Mouse (Mus musculus): ENCODE measurements at regions not wholly inside any gene's neighbourhood (a gene's known extent, or its start where the extent isn't known, plus 50 kb on each side); places are given as distances from the start of the nearest gene placed in this dataset.

DNA sequence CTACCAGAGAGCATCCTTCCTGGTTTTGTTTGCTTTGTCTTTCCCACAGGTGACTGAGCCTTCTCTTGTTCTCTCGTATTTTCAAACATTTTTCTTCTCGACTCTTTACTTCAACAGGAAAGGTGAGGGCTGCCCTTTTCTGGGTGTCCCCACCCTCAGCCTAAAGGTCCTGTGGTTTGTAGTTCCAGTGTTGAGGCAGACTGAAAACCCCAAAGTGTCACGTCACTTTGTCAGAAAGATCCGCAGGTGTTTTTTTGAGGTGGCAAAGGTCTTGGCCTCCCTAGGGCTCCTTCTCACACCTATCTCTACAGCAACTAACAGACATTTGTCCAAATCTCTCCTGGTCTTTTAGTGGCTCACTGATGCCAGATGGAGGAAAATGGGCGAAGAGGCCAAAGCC lies 191.5 kb upstream of the 4930412O13Rik start:
- WGBS = 94% methylated on average over 5 of the region's 5 CpGs
- Histone ChIP-seq H3K36me3 (ENCODE audit: insufficient read depth, low read length) (no peaks in the 10 kb centered on the region), H3K4me3 (ENCODE audit: low read depth, low read length) (no peak overlapping the region), H3K27ac (ENCODE audit: low read depth, low read length) (no peak overlapping the region), H3K4me1 (ENCODE audit: insufficient read depth, low read length) (no peaks in the 10 kb centered on the region), H3K4me2 (ENCODE audit: low read depth, low read length, poor library complexity, severe bottlenecking) (no peak overlapping the region), H3K27me3 (ENCODE audit: insufficient read depth, low read length) (no peaks in the 10 kb centered on the region), H3K9ac (replicated peaks; ENCODE audit: low read length, poor library complexity, severe bottlenecking) (no peak overlapping the region), H3K9me3 (ENCODE audit: low read length) (no peaks in the 10 kb centered on the region)
- DNase-seq (ENCODE audit: low spot score) = no peak
- no peak for TF ChIP-seq CTCF (IDR thresholded peaks at IDR 0.05)
- ATAC-seq (ENCODE audit: low FRiP score) = no peak

GRCm38 (mm10) chr2:9691506-9691905 lies 189.5 kb upstream of the 4930412O13Rik start:
- WGBS = 71% methylated on average over 5 of the region's 5 CpGs
- no peak for DNase-seq (ENCODE audit: low spot score)
- TF ChIP-seq CTCF (IDR thresholded peaks at IDR 0.05) = no peak
- no peaks in the 10 kb centered on the region for H3K36me3 ChIP-seq (ENCODE audit: insufficient read depth, low read length)
- no peak overlapping the region for H3K4me3 ChIP-seq (ENCODE audit: low read depth, low read length)
- H3K27me3 ChIP-seq (ENCODE audit: insufficient read depth, low read length) = no peaks in the 10 kb centered on the region
- no peak for ATAC-seq (ENCODE audit: low FRiP score)
- no peaks in the 10 kb centered on the region for H3K9me3 ChIP-seq (ENCODE audit: low read length)
- H3K27ac ChIP-seq (ENCODE audit: low read depth, low read length) = no peak overlapping the region
- no peaks in the 10 kb centered on the region for H3K4me1 ChIP-seq (ENCODE audit: insufficient read depth, low read length)
- H3K9ac ChIP-seq (replicated peaks; ENCODE audit: low read length, poor library complexity, severe bottlenecking) = no peak overlapping the region
- no peak overlapping the region for H3K4me2 ChIP-seq (ENCODE audit: low read depth, low read length, poor library complexity, severe bottlenecking)

GRCm38 (mm10) chr2:9691906-9692305 lies 189.1 kb upstream of the 4930412O13Rik start:
- H3K36me3 ChIP-seq (ENCODE audit: insufficient read depth, low read length) = no peaks in the 10 kb centered on the region
- H3K9ac ChIP-seq (replicated peaks; ENCODE audit: low read length, poor library complexity, severe bottlenecking) = no peak overlapping the region
- no peaks in the 10 kb centered on the region for H3K9me3 ChIP-seq (ENCODE audit: low read length)
- H3K4me3 ChIP-seq (ENCODE audit: low read depth, low read length) = no peak overlapping the region
- 85% methylated on average over 8 of the region's 8 CpGs for WGBS
- DNase-seq (ENCODE audit: low spot score) = no peak
- no peak overlapping the region for H3K4me2 ChIP-seq (ENCODE audit: low read depth, low read length, poor library complexity, severe bottlenecking)
- no peaks in the 10 kb centered on the region for H3K27me3 ChIP-seq (ENCODE audit: insufficient read depth, low read length)
- ATAC-seq (ENCODE audit: low FRiP score) = no peak
- TF ChIP-seq CTCF (IDR thresholded peaks at IDR 0.05) = no peak
- no peaks in the 10 kb centered on the region for H3K4me1 ChIP-seq (ENCODE audit: insufficient read depth, low read length)
- H3K27ac ChIP-seq (ENCODE audit: low read depth, low read length) = no peak overlapping the region

GRCm38 (mm10) chr2:9693351-9693750 lies 187.7 kb upstream of the 4930412O13Rik start:
- ATAC-seq (ENCODE audit: low FRiP score) (no peak), DNase-seq (ENCODE audit: low spot score) (no peak)
- H3K4me2 ChIP-seq (ENCODE audit: low read depth, low read length, poor library complexity, severe bottlenecking) = no peak overlapping the region
- H3K9ac ChIP-seq (replicated peaks; ENCODE audit: low read length, poor library complexity, severe bottlenecking) = no peak overlapping the region
- WGBS = 74% methylated on average over 9 of the region's 9 CpGs
- no peak for TF ChIP-seq CTCF (IDR thresholded peaks at IDR 0.05)
- no peak overlapping the region for H3K4me3 ChIP-seq (ENCODE audit: low read depth, low read length)
- H3K9me3 ChIP-seq (ENCODE audit: low read length) = no peaks in the 10 kb centered on the region
- H3K27me3 ChIP-seq (ENCODE audit: insufficient read depth, low read length) = no peaks in the 10 kb centered on the region
- no peaks in the 10 kb centered on the region for H3K4me1 ChIP-seq (ENCODE audit: insufficient read depth, low read length)
- H3K27ac ChIP-seq (ENCODE audit: low read depth, low read length) = no peak overlapping the region
- H3K36me3 ChIP-seq (ENCODE audit: insufficient read depth, low read length) = no peaks in the 10 kb centered on the region

DNA sequence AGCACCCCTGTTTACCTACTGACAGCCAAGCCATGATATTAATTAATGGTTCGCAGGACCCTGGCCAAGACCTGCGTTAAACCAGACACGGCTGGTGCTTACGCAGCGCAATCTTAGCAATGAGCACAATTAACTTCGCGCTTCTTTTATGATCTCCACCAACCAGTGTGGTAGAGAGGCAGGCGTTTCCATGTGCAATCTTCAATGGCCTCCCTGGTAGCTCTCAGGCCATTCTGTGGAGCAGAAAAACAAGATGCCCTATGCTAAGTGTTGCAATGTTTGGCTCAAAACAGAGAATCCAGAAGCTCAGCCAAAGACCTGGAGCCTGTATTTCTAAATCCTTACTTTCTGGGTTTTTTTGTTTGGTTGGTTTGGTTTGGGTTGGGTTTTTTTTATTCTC lies 186.9 kb upstream of the 4930412O13Rik start:
- TF ChIP-seq CTCF (IDR thresholded peaks at IDR 0.05) = no peak
- H3K9ac ChIP-seq (replicated peaks; ENCODE audit: low read length, poor library complexity, severe bottlenecking) = no peak overlapping the region
- H3K9me3 ChIP-seq (ENCODE audit: low read length) = no peaks in the 10 kb centered on the region
- WGBS = 92% methylated on average over 8 of the region's 8 CpGs
- H3K27ac ChIP-seq (ENCODE audit: low read depth, low read length) = no peak overlapping the region
- no peak overlapping the region for H3K4me3 ChIP-seq (ENCODE audit: low read depth, low read length)
- H3K4me2 ChIP-seq (ENCODE audit: low read depth, low read length, poor library complexity, severe bottlenecking) = no peak overlapping the region
- ATAC-seq (ENCODE audit: low FRiP score) = no peak
- no peak for DNase-seq (ENCODE audit: low spot score)
- H3K27me3 ChIP-seq (ENCODE audit: insufficient read depth, low read length) = no peaks in the 10 kb centered on the region
- no peaks in the 10 kb centered on the region for H3K4me1 ChIP-seq (ENCODE audit: insufficient read depth, low read length)
- no peaks in the 10 kb centered on the region for H3K36me3 ChIP-seq (ENCODE audit: insufficient read depth, low read length)

DNA sequence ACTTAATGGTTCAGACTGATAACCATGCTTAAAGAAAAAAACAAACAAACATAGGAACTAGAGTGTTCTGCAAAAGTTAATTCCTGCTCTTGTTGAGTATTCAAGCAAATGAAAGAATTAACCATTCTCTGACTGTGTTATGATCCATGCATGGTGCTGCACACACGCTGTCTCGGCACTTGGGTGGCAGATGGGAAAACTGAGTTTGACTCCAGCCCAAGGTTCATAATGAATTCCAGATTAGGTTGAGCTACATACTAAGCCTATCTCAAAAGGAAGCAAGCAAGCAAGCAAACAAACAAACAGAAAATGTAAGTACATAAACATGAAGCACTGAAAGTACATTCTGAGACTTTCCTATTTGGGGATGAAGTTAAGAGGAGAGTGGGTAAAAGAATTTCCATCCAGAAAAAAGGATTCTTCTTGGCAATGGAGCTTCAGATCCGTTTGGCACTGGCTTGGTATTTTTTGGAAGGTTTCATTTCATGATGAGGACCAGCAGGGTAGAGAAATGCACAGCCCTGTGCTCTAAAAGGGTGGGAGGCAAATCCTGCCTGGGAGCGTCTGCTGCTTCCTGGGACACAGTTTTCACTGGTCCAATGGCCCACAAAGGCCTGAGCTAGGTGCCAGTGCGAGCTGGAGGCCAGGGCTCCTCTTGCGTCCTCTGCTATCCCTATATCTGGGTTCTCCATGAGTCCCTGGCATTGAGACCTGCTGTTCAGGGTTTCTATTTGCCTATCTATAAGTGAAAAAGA lies 183.3 kb upstream of the 4930412O13Rik start:
- H3K4me3 ChIP-seq (ENCODE audit: low read depth, low read length) = no peak overlapping the region
- H3K27ac ChIP-seq (ENCODE audit: low read depth, low read length) = no peak overlapping the region
- H3K36me3 ChIP-seq (ENCODE audit: insufficient read depth, low read length) = no peaks in the 10 kb centered on the region
- no peak overlapping the region for H3K4me2 ChIP-seq (ENCODE audit: low read depth, low read length, poor library complexity, severe bottlenecking)
- no peaks in the 10 kb centered on the region for H3K27me3 ChIP-seq (ENCODE audit: insufficient read depth, low read length)
- TF ChIP-seq CTCF (IDR thresholded peaks at IDR 0.05) = no peak
- no peak for ATAC-seq (ENCODE audit: low FRiP score)
- H3K9me3 ChIP-seq (ENCODE audit: low read length) = no peaks in the 10 kb centered on the region
- H3K9ac ChIP-seq (replicated peaks; ENCODE audit: low read length, poor library complexity, severe bottlenecking) = no peak overlapping the region
- no peaks in the 10 kb centered on the region for H3K4me1 ChIP-seq (ENCODE audit: insufficient read depth, low read length)
- WGBS = 80% methylated on average over 6 of the region's 6 CpGs
- DNase-seq (ENCODE audit: low spot score) = no peak

Measured in midbrain, postnatal 0 days (tissue).